Mouse (Mus musculus) lung, adult 2 months (tissue): Measurements from ENCODE around the gene Sec23b.

Source experiments
- CTCF ChIP-seq: fragments of 200-500 bp; IDR thresholded peaks from 2 replicates; pipeline ENCODE4 v1.5.1; 2011; ENCODE audit warnings: mild to moderate bottlenecking, low read length, control low read depth; ENCODE audit not compliant: insufficient read depth
- POLR2A ChIP-seq: fragments of 200-500 bp; IDR thresholded peaks from 2 replicates; pipeline ENCODE4 v1.6.1; 2011; ENCODE audit warnings: low read depth, mild to moderate bottlenecking, control low read depth, low read length, borderline replicate concordance; ENCODE audit errors: extremely low read depth

GRCm38 (mm10) chr2:144637204-144637603 lies 81.2 kb downstream of the Sec23b start:
- TF ChIP-seq CTCF (no peak), POLR2A (no peak)
